ENCODE assay signal across 12 mouse cellular contexts in genomic region chr5:149088149-149088548, GRCm38 (mm10).
DNase-seq lines count a peak whose midpoint lies in the region; ATAC-seq and TF ChIP-seq lines count a peak whose summit lies in the region.
"Had no signal": no experiment of that assay in that cellular context is flagged by ENCODE, and none has a peak within 500 bp of the region (broad histone marks: within the 10 kb centered on the region; RNA-seq: fewer than 3 reads in every experiment).

No protein-coding gene starts in this region.

- peak; percentile 9 to 26 for DNase-seq in cerebellum, postnatal 14 days
- no peak for DNase-seq in cerebellum, postnatal 36 days
- DNase-seq in left cerebral cortex, postnatal 4 days: peak; percentile 18
- no peak for DNase-seq in left cerebral cortex, adult 8-10 months (ENCODE audit: low spot score in 2 of 2)
- peak; percentile 41 for DNase-seq in 416B (ENCODE audit: low read depth)
- no peak for DNase-seq in hindbrain, embryonic 10.5 days (ENCODE audit: low spot score)
- DNase-seq: embryo, embryonic 11 days; gastrocnemius, postnatal 36 days; right cerebral cortex, postnatal 25 days had no signal

- no peaks in the 10 kb centered on the region for H3K36me3 ChIP-seq in hindbrain, embryonic 10.5 days
- H3K36me3 ChIP-seq: liver, embryonic 15.5 days had no signal

- 0 out of 2 replicates have a peak, but pooled peaks have one; percentile 1 for TF ChIP-seq CTCF in cortical plate, adult 2 months (IDR thresholded peaks at IDR 0.05; ENCODE audit: extremely low read depth, insufficient read depth, low read length)

- 84% methylated on average over 3 of the region's 3 CpGs for WGBS in hindbrain, embryonic 10.5 days

- no peak overlapping the region for H3K27ac ChIP-seq in cortical plate, adult 2 months (ENCODE audit: insufficient read depth, low read length)
- no peak overlapping the region for H3K27ac ChIP-seq in hindbrain, embryonic 10.5 days
- H3K27ac ChIP-seq: liver, embryonic 15.5 days had no signal

- H3K4me3 ChIP-seq in cortical plate, adult 2 months (ENCODE audit: insufficient read depth, low read length): no peak overlapping the region
- H3K4me3 ChIP-seq in hindbrain, embryonic 10.5 days: no peak overlapping the region
- H3K4me3 ChIP-seq: liver, embryonic 15.5 days had no signal

- no peak for ATAC-seq in frontal cortex, adult (ENCODE audit: low TSS enrichment)

- H3K9me3 ChIP-seq in hindbrain, embryonic 10.5 days: no peaks in the 10 kb centered on the region
- H3K9me3 ChIP-seq: liver, embryonic 15.5 days had no signal

- H3K4me1 ChIP-seq in cortical plate, adult 2 months (ENCODE audit: control insufficient read depth, insufficient read depth, low read length): no peaks in the 10 kb centered on the region
- no peaks in the 10 kb centered on the region for H3K4me1 ChIP-seq in hindbrain, embryonic 10.5 days (replicated peaks)

- intact Hi-C loops in left cerebral cortex, postnatal 4 days (cut with DNase I): no loop called here

- H3K27me3 ChIP-seq in hindbrain, embryonic 10.5 days (ENCODE audit: insufficient read depth, poor library complexity, severe bottlenecking): no peaks in the 10 kb centered on the region
- H3K27me3 ChIP-seq: liver, embryonic 15.5 days had no signal

- TF ChIP-seq POLR2A in cortical plate, adult 2 months (IDR thresholded peaks at IDR 0.05; ENCODE audit: extremely low read depth, insufficient read depth, low read length): no peak

Comparison
In these comparisons a context has a peak if more than half of its experiments do, and no peak if none do; other contexts are left out.
1. DNase-seq: peak in cerebellum, postnatal 14 days (2 of 2), left cerebral cortex, postnatal 4 days (single experiment) and 416B (single experiment); none in cerebellum, postnatal 36 days (0 of 2), left cerebral cortex, adult 8-10 months (0 of 2) and hindbrain, embryonic 10.5 days (single experiment).